Mouse (Mus musculus) liver, embryonic 14.5 days (tissue): ENCODE data around the gene Rnf39.

Experiments used
- CTCF ChIP-seq: IDR thresholded peaks from 2 replicates; pipeline ENCODE4 v1.5.1; 2016; ENCODE audit warnings: antibody characterized with exemption, low read depth, control low read depth
- EP300 ChIP-seq: IDR thresholded peaks from 2 replicates; pipeline ENCODE4 v1.6.1; 2016; ENCODE audit warnings: antibody characterized with exemption, low read depth

DNA sequence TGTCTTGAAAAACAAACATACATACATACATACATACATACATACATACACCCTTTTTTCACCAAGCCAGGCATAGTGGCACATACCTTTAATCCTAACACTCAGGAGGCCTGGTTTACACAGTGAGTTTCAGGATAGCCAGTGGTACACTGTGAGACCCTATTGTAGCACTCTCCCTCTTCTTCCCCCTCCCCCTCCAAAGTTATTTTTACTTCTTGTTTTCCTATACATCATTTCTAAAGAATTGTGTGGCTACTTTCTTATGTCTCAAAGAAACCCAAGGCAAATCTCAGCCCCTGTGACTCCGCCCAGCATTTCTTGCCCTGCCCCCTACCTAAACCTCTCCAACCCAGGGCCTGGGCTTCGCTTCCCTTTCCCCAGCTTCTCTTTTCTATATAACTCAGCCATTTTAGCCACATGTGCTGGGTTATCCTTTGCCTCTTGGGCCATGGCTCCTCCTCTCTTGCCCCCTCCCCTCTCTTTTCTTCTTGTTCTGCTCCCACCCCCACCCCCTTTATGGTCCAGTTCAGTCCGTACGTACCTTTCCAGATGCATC is 51.1 kb downstream of the Rnf39 start:
- TF ChIP-seq CTCF = no peak
- TF ChIP-seq EP300 = no peak
